Mouse (Mus musculus): ENCODE results near the gene Wsb1.
"Not testable (repeated sequence)": the region's sequence is repeated elsewhere in the genome, so short reads cannot be mapped to it uniquely, and the experiment has no call there.

Gene Wsb1

DNA sequence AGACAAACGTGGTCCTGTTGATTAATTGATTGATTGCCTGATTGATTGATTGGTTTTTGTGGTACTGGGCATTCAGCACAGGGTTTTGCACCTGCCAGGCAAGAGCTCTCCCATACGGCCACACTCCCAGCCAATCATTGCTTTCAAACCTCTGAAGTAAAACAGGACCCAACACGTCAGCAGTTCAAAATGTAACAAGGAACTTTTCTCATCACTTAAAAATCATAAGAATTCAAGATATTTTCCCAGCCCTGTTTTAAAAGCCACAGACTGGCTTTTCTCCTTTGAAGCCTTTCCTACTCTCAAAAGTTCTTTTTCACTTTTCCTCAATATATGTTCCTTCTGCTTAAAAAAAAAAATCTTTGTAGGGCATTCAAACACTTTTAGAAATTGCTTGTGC, 9.9 kb upstream of the Wsb1 start:
- no peak for DNase-seq

DNA sequence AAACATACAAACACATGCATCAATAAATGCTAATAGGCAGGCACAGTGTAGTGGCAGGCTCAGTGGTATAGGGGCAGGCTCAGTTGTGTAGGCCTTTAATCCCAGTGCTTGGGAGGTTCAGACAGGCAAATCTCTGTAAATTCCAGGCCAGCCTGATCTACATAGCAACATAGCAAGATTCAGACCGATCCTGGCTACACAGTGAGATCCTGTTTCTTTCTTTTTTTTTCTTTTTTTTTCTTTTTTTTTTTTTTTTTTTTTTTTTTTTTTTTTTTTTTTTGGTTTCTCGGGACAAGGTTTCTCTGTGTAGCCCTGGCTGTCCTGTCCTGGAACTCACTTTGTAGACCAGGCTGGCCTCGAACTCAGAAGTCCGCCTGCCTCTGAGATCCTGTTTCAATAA, 5.7 kb upstream of the Wsb1 start:
- not testable (repeated sequence) for DNase-seq

DNA sequence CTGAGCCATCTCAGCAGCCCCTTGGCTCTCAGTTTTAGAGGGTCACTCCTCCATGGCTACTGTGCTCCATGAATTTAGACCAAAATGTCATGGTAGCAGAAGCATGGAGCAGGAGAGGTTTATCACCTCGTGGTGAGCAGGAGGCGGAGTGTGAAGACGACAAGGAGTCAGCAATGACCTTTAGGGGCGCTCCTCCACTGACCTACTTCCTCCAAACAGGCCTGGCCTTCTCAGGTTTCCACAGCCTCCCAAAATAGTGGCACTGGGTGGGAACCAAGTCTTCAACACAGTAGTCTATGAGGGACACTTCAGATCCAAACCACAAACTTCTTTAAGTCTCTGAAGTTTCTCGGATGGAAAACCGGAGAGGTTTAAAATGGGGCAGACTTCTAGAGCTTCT, 4.3 kb upstream of the Wsb1 start:
- DNase-seq: no peak

DNA sequence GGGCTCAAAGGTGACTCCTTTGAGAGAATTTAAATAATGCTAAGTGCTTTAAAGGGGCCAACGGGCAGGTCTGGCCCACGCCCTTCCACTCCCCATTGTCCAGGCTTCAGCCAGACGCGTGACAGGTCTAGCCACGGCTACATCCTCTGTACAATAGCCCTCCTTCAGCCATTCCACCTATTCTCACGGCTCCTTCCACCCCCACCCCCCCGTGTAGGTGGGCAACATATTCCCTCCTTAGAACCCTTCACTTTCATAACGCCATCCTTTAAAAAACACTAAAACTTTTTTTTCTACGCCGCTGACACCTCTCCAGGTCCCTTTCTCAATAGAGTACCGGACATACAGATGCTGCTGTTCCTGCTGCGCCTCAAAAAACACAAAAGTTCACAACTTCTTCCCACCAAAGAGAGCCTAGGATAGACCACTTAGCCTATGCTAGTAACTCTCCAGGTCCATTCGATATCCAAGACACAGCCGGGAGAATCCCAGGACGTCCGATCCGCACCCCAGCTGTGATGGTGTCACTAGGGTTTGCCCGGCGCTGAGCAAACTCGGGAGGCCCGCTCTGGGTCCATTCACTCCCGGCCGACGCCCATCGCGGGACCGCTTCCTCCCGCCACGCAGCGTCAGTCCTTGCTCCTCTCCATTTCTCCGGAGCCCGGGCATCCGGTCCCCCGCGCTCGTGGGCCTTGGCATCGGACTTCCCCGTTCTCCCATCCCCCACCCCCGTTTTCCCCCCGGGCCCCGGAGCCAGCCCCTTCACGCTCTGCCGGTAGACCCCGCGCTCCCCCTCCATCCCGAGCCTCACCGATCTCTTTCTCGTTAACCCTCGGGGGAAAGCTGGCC, 705 bp downstream of the Wsb1 start:
- peak; percentile 8 for DNase-seq

DNA sequence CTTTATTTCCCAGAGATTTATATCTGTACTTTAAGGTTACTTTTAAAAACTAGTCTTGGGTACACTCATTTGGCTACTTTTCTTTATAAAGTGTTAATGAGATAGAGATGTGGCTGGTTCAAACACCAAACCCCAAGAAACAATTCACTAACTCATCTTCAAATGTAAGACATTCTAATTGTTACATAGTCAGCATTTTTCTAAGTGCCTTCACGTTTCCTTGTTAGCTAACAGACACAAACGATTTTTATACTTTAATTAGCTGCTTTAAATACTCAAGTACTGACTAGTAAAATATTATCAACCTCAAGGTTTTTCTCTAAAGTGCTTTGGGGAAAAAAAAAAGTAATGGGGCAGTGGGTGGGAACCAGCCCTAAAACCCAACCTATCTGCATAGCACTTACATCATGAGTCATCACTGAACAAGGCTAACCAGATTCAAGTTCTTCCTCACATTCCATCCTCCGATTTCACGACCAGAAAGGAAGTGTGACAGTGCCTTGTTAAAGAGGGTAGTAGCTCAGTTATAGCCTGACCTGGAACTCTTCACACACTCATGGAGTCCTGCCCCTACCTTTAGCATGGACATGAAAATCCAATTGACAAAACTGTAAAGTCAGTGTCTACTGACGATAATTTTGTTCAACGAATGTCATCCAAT, 1.5 kb downstream of the Wsb1 start:
- no peak for DNase-seq

DNA sequence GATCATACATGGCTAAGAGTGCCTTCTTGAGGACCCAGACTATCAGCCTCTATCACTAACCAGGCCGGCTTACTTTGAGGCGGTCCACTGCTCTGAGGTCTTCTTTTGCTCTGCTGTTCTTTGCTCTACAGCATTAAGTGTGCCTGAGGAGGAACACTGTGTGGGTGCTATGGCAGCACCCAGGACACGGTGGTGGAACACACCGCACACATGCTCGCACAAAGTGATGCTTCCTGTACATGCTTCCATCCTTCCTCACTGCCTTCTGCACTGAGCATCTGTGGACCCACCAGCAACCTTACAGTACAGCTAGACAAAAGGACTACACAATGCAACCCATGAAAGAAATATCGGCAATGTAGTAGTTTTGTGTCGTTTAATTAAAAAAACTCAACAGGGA, 15.4 kb downstream of the Wsb1 start:
- no peak for DNase-seq

DNA sequence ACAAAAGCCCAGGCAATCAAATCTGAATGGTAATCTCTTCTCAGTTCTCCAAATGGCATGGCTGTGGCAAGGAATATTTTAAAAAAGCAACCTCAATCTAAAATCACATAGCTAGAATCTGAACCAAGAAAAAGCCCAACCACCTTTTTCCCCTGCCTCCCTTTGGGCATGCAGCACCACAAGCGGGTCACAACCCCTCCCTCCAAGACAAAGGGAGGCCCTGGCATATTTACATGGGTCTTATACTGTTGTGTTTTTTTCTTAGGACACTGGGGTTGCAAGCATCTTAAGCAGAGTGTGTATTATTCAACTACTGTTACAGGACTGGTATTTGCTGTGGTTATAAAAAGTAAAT, 16.1 kb downstream of the Wsb1 start:
- no peak for DNase-seq

DNA sequence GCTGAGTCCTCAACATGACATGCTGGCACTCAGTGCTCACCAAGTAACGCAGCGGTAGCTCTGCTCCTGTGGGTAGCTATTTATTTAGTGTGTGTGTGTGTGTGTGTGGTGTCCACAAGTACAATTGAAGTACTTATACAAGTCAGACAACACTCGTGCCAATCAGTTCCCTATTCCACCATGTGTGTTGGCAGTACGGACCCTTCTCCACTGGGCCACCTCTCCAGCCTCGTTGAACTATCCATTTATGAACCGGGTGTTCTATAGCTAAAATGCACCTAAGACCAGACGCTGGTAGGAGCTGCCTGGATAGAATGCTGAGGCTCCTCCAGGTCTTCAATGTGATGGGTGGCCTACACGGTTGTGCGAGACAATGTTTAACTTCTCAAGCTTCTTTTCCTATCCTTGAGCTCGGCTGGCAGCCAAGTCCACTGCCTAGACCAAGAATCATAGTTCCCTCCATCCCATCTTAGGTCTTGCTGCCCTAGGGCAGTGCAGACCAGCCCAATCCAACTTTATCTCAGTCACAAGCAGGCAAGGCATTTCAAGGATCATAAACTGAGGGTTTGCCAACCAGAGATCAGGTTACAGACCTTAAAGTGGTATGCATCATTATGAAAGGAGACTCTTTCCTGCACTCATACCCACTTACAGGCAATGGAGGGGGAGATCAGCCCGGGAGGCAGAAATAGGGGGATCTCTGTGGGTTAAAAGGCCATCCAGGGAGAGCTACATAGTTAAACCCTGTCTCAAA, 16.6 kb downstream of the Wsb1 start:
- no peak for DNase-seq

DNA sequence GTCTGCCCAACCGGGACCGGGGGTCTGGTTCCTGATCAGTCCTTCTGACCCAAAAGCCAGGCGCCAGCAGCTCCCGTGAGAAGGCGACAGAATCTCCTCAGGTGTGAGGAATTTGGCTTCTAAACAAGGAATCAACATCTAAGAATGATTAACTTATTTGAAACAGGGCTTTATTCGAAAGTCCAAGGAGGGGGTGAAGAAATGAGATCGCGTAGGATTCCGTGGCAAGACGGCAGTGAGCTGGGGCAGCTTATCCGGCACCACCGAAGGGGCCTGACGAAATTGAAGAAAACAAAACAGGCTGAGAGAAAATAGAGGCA, 24.3 kb downstream of the Wsb1 start:
- no peak for DNase-seq

DNA sequence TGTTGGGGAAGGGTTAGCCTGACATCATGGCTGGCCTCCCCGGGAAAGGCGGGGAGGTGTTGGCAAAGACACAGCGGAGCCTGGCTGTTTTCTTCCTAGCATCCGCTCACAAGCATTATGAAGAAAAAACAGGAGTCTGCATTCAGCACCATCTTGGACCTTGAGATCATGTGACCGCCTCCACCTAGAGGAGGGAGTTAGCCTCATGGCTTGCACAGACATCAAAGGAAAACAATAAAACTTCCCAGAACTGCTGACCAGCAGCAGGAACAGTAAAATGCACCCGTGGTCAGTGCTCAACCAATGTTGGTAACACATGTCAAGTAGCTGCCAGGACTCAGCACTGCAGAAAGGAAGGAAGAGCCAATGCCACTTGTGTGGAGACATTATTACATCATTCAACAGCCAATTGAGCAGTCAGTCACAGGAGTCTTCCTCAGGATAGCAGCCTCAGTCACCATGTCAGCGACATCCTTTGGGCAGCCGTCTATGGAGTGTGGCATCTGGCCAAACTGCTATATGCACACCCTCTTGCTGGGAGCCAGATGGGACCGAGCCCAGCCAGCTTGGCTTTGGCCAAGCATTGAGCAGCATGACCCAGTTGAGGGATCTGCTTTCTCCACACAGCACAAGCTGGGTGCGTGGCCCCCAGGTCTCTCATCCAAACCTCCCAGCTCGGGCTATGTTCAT, 24.8 kb downstream of the Wsb1 start:
- no peak for DNase-seq

DNA sequence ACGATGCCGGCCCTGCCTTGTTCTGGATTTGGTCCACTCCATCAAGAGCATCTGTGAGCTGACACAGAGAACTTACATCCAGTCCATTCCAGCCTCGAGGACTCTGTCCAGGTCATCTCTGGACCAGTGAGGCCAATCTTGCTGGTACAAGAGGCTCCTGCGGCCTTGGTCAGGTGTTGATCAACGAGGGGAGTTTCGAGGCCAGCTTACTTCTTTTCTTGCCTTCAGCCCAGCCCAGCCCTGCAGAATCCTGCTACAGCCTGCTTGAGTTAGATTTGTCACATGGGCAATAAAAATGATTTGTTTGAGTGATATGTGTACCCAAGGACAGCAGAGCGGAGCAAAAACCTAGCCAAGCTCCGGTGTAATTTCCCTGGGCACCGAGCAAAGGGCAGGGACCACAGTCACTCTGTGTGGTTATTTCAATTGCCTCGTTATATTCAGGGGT, 25.4 kb downstream of the Wsb1 start:
- DNase-seq: no peak

DNA sequence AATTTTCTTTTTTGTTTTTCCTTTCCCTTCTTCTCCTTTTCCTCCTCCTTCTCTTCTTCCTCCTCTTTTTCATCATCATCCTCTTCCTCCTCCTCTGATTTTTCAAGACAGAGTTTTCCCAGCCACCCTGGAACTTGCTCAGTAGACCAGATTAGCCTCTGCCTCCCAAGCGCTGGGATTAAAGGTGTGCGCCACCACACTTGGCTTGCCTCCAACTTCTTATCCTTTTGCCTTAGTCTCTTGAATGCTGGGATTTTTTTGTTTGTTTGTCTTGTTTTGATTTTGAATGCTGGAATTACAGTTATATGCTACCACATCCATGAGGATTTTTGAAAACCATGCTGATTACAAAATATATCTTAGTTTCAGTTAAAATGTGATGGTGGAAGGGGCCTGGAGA, 26.4 kb downstream of the Wsb1 start:
- no peak for DNase-seq

DNA sequence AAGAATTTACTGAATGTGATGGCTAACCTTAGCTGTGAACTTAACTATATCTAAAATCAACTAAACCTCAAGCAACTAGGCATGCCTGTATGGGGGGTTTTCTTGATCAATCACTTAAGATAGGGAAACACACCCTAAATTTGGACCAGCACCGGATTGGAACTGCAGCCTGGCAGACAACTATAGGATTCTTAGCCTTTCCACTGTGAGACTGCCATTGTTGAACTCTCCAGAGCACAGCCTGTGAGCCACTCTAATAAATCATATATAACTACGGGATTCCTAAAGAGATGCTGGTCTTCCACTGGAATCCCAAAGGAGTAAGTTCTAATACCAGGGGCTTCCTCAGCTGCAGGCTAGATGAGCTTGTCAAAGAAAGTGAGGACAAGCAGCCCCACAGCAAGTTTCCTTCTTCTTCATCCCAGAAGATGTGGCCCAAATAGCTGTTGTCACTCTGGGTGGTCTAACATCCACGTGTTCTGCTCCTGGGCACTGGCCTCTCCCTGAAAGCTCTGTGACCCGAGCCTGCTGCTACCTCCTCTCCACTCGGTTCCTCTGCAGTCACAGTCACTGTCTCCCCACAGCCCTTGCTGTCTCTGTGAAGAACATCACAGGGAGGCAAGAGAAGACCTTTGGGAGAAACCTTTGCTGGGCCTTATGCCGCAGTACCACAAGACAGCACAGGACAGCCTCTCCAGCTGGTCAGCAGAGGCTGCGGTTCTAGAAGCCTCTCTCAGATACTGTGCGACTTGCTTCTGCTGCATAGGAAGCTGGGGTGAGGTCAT, 28.9 kb downstream of the Wsb1 start:
- no peak for DNase-seq

DNA sequence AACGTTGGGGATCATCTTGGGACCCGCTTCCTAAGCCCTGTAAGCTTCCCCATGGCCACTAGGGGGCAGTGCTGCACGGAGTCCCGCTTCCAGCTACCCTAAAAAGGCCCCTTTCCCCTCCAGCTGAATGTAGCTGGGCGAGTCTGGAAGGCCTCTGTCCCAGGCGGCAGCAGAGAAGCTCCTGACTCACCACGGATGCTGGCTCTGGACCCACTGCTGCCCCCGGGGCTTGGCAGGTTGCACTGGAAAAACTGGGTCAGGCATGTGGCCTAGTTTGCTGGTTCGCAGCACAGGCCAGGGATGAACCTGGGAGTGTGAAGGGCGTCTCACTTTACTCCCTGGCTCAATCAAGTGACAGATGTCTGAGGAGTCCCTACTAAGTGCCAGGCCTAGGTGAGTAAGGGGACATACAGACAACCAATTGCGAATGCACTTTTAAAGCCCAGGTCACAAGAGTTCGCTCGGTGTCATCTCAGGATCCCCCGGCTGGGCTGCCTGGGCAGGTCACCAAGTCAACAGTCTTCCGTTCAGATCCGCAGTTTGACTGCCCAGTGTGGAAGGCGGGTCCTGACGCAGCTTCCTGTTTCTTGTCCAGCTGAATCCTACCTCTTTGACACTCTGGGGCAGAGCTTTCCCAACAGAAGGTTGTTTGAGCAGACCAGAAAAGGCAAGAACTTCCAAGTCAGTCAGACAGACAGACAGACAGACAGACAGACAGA, 29.8 kb downstream of the Wsb1 start:
- DNase-seq: peak; percentile 52

DNA sequence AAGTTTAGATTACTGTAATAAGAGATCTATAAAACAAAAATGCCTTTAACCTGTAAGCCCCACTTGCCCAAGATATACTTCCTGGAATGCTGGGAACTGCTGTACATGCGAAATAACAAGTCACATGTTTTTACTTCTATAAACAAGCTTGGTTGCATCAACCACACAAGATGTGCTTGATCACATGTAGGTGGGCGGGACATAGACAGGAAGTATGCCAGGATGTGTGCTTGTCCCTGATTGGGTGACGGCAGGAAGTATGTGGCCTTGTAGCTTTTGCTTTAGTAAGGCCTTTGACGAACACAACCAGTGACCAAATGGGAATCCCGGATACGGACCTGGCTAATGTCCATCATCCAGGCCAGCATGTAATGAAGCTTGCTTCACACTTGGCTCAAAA, 31.1 kb downstream of the Wsb1 start:
- DNase-seq: no peak

DNA sequence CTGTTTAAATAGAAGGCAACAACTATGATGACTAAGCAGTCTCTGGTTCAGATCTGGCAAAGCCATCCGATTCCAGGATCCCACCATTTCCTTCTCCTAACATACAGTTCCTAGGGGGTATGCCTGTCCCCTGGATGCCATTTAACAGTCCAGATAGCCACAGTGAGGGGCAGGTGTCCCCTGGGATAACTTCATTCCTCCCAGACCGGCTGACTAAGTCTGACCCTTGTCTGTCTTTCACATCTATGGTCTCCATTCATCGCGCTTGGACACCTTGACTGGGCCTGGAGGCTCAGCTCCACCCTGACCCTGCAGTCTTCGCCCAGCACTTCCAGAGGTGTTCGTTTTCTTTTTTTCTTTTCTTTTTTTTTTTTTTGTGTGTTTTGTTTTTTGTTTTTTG, 31.8 kb downstream of the Wsb1 start:
- DNase-seq: no peak

DNA sequence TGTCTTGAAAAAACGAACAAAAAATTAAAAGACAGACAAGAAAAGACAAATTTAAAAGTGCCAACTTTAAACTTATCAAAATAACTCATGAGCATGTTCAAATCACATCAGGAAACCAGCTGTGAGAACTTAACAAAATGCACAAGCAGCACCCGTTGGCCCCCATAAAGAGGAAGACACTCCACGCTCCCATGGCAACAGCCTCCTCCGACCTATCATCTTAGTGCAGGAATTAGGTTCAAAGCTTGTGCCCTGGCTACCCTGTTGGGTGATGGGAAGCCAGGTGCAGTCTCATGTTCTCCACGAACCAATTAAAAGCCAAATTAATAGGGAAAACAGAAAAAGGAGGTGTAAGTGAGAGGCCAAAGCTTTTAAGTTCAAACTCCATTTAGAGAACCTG, 32.8 kb downstream of the Wsb1 start:
- DNase-seq: no peak

DNA sequence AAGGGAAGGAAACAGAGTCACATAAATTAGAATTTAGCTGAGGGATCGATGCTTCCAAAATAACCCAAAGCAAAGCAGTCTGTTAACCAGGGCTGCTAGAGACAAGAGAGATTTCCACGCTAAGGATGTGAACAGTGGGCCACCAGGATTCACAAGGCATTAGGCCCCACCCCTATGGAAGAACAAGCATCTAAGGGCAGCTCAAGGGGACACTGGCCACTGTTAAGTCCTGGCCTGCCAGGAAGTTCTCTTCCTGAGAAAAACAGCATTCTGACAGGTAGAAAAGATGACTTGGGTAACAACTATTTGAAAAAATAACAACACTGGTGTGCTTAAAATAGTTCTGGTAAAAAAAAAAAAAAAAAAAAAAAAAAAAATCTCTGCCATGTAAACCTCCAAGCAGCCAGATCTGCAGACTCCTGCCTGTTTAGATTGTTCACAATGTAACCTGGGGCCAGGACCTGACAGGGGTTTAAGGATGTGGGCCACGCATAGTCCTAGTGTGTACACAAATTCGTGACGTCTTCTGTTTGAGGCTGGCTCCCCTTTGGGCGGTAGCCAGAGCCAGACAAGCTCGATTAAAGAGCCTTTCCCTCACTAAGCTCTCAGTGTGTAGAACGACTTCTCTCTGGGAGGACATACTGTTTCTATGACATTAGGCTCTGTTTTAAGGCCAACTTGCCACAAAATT, 35.4 kb downstream of the Wsb1 start:
- no peak for DNase-seq

DNA sequence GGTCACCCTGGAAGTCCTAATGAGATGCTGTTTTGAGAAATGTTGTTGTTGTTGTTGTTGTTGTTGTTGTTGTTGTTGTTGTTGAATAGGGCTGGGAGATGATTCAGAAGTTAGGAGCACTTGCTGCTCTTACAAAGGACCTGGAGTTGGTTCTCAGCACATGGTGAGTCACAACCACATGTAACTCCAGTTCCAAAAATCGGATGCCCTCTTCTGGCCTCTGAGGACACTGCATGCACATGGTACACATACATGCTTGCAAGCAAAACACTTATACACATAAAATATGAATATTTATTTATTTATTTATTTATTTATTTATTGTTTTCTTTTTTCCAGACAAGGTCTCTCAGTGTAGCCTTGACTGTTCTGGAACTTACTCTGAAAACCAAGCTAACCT, 36.4 kb downstream of the Wsb1 start:
- no peak for DNase-seq

DNA sequence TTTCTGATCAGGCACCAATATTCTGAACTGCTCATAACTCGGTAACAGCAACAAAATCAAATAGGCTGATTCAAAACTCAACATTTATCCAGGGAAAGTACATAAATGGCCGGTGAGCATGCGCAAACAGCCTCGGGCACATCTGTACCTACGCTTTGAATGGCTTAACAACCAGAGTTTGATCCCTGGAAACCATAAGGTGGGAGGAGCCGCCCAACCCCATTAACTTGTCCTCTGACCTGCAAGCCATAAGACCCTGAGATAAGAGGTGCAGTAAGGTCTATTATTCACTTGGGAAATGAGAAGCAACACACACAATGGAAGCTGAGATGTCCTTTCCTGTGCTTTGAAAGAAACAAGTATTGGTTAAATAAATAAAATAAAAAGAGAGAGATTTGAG, 37.3 kb downstream of the Wsb1 start:
- no peak for DNase-seq

DNA sequence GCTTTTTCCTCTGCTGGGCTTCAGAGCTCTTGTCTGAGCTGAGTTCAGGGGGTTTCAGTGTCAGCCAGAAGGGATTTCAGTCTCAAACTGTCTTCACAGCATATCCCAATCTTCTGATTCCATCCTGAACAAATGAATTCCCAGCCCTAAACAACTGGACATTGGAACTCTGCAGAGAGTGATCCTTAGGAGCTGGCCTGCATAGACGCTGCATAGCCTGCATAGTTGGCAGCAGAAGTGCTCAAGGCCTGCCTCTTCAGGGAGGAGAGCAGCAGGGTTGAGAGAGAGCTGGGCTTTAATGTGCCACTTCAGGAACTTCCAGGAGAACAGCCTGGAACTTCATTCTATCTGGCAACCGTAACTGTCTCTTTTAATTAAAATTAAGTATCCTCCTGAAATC, 38.9 kb downstream of the Wsb1 start:
- DNase-seq: no peak
